Mouse (Mus musculus) heart, postnatal 0 days (tissue): ENCODE data around the gene Nat10. TPM values are rescaled to one million over a fixed set of nuclear protein-coding genes. Genes with fewer than 3 reads are reported as not detected.

ENCODE experiments used
- ATAC-seq: fragments of 200-750 bp; cut with Nextera tagmentation; 2 replicates; pipeline ENCODE4 v1.8.0; 2017; ENCODE audit warnings: low read depth, moderate number of reproducible peaks, moderate library complexity; ENCODE audit not compliant: insufficient read depth
- DNase-seq: peaks from one replicate; pipeline ENCODE4 v3.0.0-alpha.2; 2016; ENCODE audit warnings: low spot score
- H3K27ac ChIP-seq: fragments of 300-500 bp; sonication (generic); 2 replicates; pipeline ENCODE4 v1.5.1; 2014; ENCODE audit warnings: low read depth, mild to moderate bottlenecking
- H3K27me3 ChIP-seq: fragments of 300-500 bp; sonication (generic); 2 replicates; pipeline ENCODE4 v1.6.1; 2014; ENCODE audit warnings: low read length, mixed read lengths; ENCODE audit not compliant: control insufficient read depth, insufficient read depth
- H3K36me3 ChIP-seq: fragments of 300-500 bp; sonication (generic); replicated peaks from 2 replicates; pipeline ENCODE4 v1.6.1; 2014; ENCODE audit warnings: low read length, mixed read lengths; ENCODE audit not compliant: control insufficient read depth, insufficient read depth
- H3K4me1 ChIP-seq: fragments of 300-500 bp; sonication (generic); 2 replicates; pipeline ENCODE4 v1.6.1; 2014; ENCODE audit warnings: antibody characterized with exemption; ENCODE audit not compliant: control insufficient read depth, insufficient read depth
- H3K4me2 ChIP-seq: fragments of 300-500 bp; sonication (generic); 2 replicates; pipeline ENCODE4 v1.6.1; 2014; ENCODE audit warnings: low read depth, mild to moderate bottlenecking, low read length, moderate library complexity
- H3K4me3 ChIP-seq: fragments of 300-500 bp; sonication (generic); 2 replicates; pipeline ENCODE4 v1.5.1; 2014; ENCODE audit warnings: low read depth, low read length
- H3K9ac ChIP-seq: fragments of 300-500 bp; sonication (generic); replicated peaks from 2 replicates; pipeline ENCODE4 v1.6.1; 2014; ENCODE audit warnings: low read depth, low read length, mixed read lengths
- H3K9me3 ChIP-seq: fragments of 300-500 bp; sonication (generic); replicated peaks from 2 replicates; pipeline ENCODE4 v1.6.1; 2016; ENCODE audit warnings: low read length; ENCODE audit not compliant: control insufficient read depth
- CTCF ChIP-seq: IDR thresholded peaks from 2 replicates; pipeline ENCODE4 v1.5.1; 2016; ENCODE audit warnings: antibody characterized with exemption, control low read depth, low read depth
- EP300 ChIP-seq: IDR thresholded peaks from 2 replicates; pipeline ENCODE4 v1.6.1; 2016; ENCODE audit warnings: antibody characterized with exemption, low read depth
- WGBS: fragments of 180-500 bp; shearing (Covaris S2); extraction: QIAGEN DNeasy Blood & Tissue Kit; methylation state at CpG from one replicate; pipeline ENCODE4 v1.1.7; 2014; 5-methylcytosine and 5-hydroxymethylcytosine counted together
- polyA plus RNA-seq: library from polyadenylated mRNA; unstranded; fragments of >200 nt; fragmentation: Nextera tagmentation; extraction: Ambion mirVana; gene quantifications from 2 replicates; pipeline ENCODE4 v1.2.1, GENCODE M21; 2015
- total RNA-seq: library from RNA; depleted of rRNA; stranded (reverse); fragments of >200 nt; gene quantifications from 2 replicates; pipeline ENCODE4 v1.2.3, GENCODE M21; 2014; ENCODE audit warnings: low replicate concordance

Gene Nat10
- total and polyA plus RNA-seq, 2 experiments from 2014 or later, result 7.8 to 25.6 TPM

- H3K27ac ChIP-seq, result peak overlapping the region; percentile 61; the same call in 1 of the 2 replicates
Observed at GRCm38 (mm10) chr2:103684926-103685577, 76.0 kb downstream of the Nat10 start.

GRCm38 (mm10) chr2:103684431-103684830 lies 76.6 kb downstream of the Nat10 start:
- Histone ChIP-seq H3K9me3 (no peaks in the 10 kb centered on the region), H3K9ac (no peak overlapping the region), H3K27ac (peak overlapping the region; percentile 61; the same call in 1 of the 2 replicates), H3K36me3 (peaks cover 4% of the 10 kb centered on the region; the same call in 1 of the 2 replicates), H3K4me2 (no peak overlapping the region), H3K4me3 (no peak overlapping the region), H3K4me1 (peaks cover 12% of the 10 kb centered on the region), H3K27me3 (no peaks in the 10 kb centered on the region)
- TF ChIP-seq CTCF (no peak), EP300 (no peak)
- ATAC-seq (no peak), DNase-seq (no peak)
- WGBS, result 87% methylated on average over 2 of the region's 2 CpGs

More at GRCm38 (mm10) chr2:103684926-103685577, 76.0 kb downstream of the Nat10 start:
- Histone ChIP-seq H3K27me3 (no peaks in the 10 kb centered on the region), H3K36me3 (peaks cover 4% of the 10 kb centered on the region; the same call in 1 of the 2 replicates), H3K4me2 (no peak overlapping the region), H3K9ac (no peak overlapping the region), H3K4me1 (peaks cover 17% of the 10 kb centered on the region), H3K9me3 (no peaks in the 10 kb centered on the region), H3K4me3 (no peak overlapping the region)
- DNase-seq (no peak), ATAC-seq (peak; percentile 40)
- 45% methylated on average over 7 of the region's 7 CpGs for WGBS
- TF ChIP-seq CTCF (no peak), EP300 (no peak)

- DNase-seq (peak; percentile 45), ATAC-seq (peak; percentile 16; the same call in 1 of the 2 replicates)
- WGBS, result 79% methylated on average over 9 of the region's 9 CpGs
- Histone ChIP-seq H3K27me3 (no peaks in the 10 kb centered on the region), H3K4me1 (peaks cover 12% of the 10 kb centered on the region), H3K4me2 (no peak overlapping the region; the same call in 1 of the 2 replicates), H3K9ac (no peak overlapping the region), H3K27ac (peak overlapping the region; percentile 60), H3K4me3 (no peak overlapping the region), H3K9me3 (no peaks in the 10 kb centered on the region), H3K36me3 (no peaks in the 10 kb centered on the region; the same call in 1 of the 2 replicates)
- TF ChIP-seq CTCF, result no peak
- no peak for TF ChIP-seq EP300
Observed at GRCm38 (mm10) chr2:103682927-103683442, 78.1 kb downstream of the Nat10 start.

- no peaks in the 10 kb centered on the region for H3K27me3 ChIP-seq
- ATAC-seq (0 out of 2 replicates have a peak, but pooled peaks have one; percentile 13), DNase-seq (no peak)
- H3K4me3 ChIP-seq, result no peak overlapping the region
- no peaks in the 10 kb centered on the region; the same call in 1 of the 2 replicates for H3K36me3 ChIP-seq
- H3K27ac ChIP-seq, result peak overlapping the region; percentile 60
- no peak overlapping the region for H3K9ac ChIP-seq
- no peaks in the 10 kb centered on the region for H3K9me3 ChIP-seq
- H3K4me2 ChIP-seq, result no peak overlapping the region
- WGBS, result 58% methylated on average over 9 of the region's 9 CpGs
- TF ChIP-seq EP300, result no peak
- no peak for TF ChIP-seq CTCF
- peaks cover 12% of the 10 kb centered on the region for H3K4me1 ChIP-seq
Observed at GRCm38 (mm10) chr2:103682261-103682722, 78.8 kb downstream of the Nat10 start.

DNA sequence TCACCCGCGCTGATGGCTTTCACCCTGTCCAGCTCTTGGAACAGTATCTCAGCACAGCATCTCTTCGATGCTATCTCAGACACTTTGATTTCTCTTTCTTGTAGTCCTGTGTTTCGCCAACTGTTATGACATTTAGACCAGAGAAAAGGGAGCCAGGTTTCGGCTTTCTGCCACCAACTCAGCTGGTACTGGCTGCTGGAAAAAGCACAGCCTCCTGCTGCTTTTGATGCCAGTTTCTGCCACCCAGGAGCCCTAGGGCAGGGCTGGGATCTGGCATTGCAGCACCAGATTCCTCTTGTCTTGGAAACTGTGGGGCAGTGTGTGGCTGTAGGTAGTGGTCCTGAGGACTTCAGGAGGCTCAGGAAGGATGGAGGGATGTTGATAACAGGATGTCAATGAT lies 79.9 kb downstream of the Nat10 start:
- DNase-seq (no peak), ATAC-seq (no peak)
- 83% methylated on average over 5 of the region's 5 CpGs for WGBS
- peaks cover 12% of the 10 kb centered on the region for H3K4me1 ChIP-seq
- no peak overlapping the region for H3K4me2 ChIP-seq
- TF ChIP-seq CTCF (no peak), EP300 (no peak)
- H3K9me3 ChIP-seq, result no peaks in the 10 kb centered on the region
- no peaks in the 10 kb centered on the region; the same call in 1 of the 2 replicates for H3K36me3 ChIP-seq
- H3K9ac ChIP-seq, result no peak overlapping the region
- no peaks in the 10 kb centered on the region for H3K27me3 ChIP-seq
- peak overlapping the region; percentile 63; the same call in 1 of the 2 replicates for H3K27ac ChIP-seq
- H3K4me3 ChIP-seq, result no peak overlapping the region
